Comparison of ENCODE assay signal across 27 mouse cellular contexts in genomic region chr1:129963166-129963565, GRCm38 (mm10).
"Had no signal": no experiment of that assay in that cellular context is flagged by ENCODE, and none has a peak within 500 bp of the region (broad histone marks: within the 10 kb centered on the region; RNA-seq: fewer than 3 reads in every experiment).

No protein-coding gene starts in this region.

- H3K27ac ChIP-seq: heart, adult 2 months; heart, embryonic 13.5 days; heart, embryonic 15.5 days; hindbrain, embryonic 13.5 days; hindbrain, embryonic 15.5 days; hindbrain, postnatal 0 days; kidney, embryonic 15.5 days; kidney, postnatal 0 days; layer of hippocampus, adult 2 months; limb, embryonic 13.5 days; limb, embryonic 15.5 days; liver, embryonic 12.5 days; liver, embryonic 14.5 days had no signal

- H3K4me3 ChIP-seq: heart, adult 2 months; heart, embryonic 13.5 days; heart, embryonic 15.5 days; hindbrain, embryonic 13.5 days; hindbrain, embryonic 15.5 days; kidney, embryonic 15.5 days; layer of hippocampus, adult 2 months; limb, embryonic 13.5 days; limb, embryonic 15.5 days; liver, embryonic 12.5 days had no signal

- DNase-seq: gastrocnemius, postnatal 14 days; gastrocnemius, postnatal 36 days; heart, adult 11 months; heart, adult 2 months; heart, postnatal 14 days; heart, postnatal 36 days; kidney, adult 11 months; kidney, adult 2 months; kidney, adult 9 months; kidney, postnatal 14 days; kidney, postnatal 36 days; layer of hippocampus, adult 9-11 months; layer of hippocampus, postnatal 36 days; lung, adult 18-20 months had no signal

- H3K9ac ChIP-seq: heart, embryonic 13.5 days; heart, embryonic 15.5 days; hindbrain, embryonic 13.5 days; hindbrain, embryonic 15.5 days; kidney, embryonic 15.5 days; limb, embryonic 13.5 days; limb, embryonic 15.5 days; liver, embryonic 12.5 days; liver, embryonic 14.5 days had no signal

- H3K36me3 ChIP-seq: heart, embryonic 13.5 days; heart, embryonic 15.5 days; hindbrain, embryonic 13.5 days; hindbrain, embryonic 15.5 days; kidney, embryonic 15.5 days; limb, embryonic 13.5 days; limb, embryonic 15.5 days; liver, embryonic 12.5 days had no signal

- H3K4me2 ChIP-seq: heart, embryonic 11.5 days; heart, embryonic 13.5 days; heart, embryonic 15.5 days; hindbrain, embryonic 13.5 days; hindbrain, embryonic 15.5 days; kidney, embryonic 15.5 days; limb, embryonic 13.5 days; limb, embryonic 15.5 days; liver, embryonic 12.5 days had no signal

- H3K27me3 ChIP-seq: heart, embryonic 13.5 days; heart, embryonic 15.5 days; hindbrain, embryonic 13.5 days; hindbrain, embryonic 15.5 days; kidney, embryonic 15.5 days; limb, embryonic 13.5 days; limb, embryonic 15.5 days; liver, embryonic 12.5 days had no signal

- ATAC-seq: hindbrain, postnatal 0 days; liver, embryonic 12.5 days had no signal

- H3K4me1 ChIP-seq: heart, embryonic 13.5 days; heart, embryonic 15.5 days; hindbrain, embryonic 13.5 days; hindbrain, embryonic 15.5 days; kidney, embryonic 15.5 days; limb, embryonic 13.5 days; limb, embryonic 15.5 days had no signal

- H3K9me3 ChIP-seq: heart, embryonic 13.5 days; heart, embryonic 15.5 days; hindbrain, embryonic 13.5 days; hindbrain, embryonic 15.5 days; kidney, embryonic 15.5 days; limb, embryonic 13.5 days; limb, embryonic 15.5 days; liver, embryonic 12.5 days had no signal
